Comparison of ENCODE assay signal across 16 mouse cellular contexts in genomic region chr11:33799933-33800332, GRCm38 (mm10).
A peak's percentile ranks its signal among the peaks of the same experiment; 100 is the strongest.
DNase-seq lines count a peak whose midpoint lies in the region; ATAC-seq and TF ChIP-seq lines count a peak whose summit lies in the region.
"Had no signal": no experiment of that assay in that cellular context is flagged by ENCODE, and none has a peak within 500 bp of the region (broad histone marks: within the 10 kb centered on the region; RNA-seq: fewer than 3 reads in every experiment).

No protein-coding gene starts in this region.

- H3K27me3 ChIP-seq in forebrain, embryonic 16.5 days (replicated peaks; ENCODE audit: control insufficient read depth, insufficient read depth, low read length), result no peaks in the 10 kb centered on the region
- H3K27me3 ChIP-seq in forebrain, embryonic 10.5 days (ENCODE audit: poor library complexity, severe bottlenecking), result no peaks in the 10 kb centered on the region
- no peaks in the 10 kb centered on the region for H3K27me3 ChIP-seq in kidney, embryonic 15.5 days
- H3K27me3 ChIP-seq in neural tube, embryonic 14.5 days (ENCODE audit: control insufficient read depth, insufficient read depth, low read length), result no peaks in the 10 kb centered on the region
- no peaks in the 10 kb centered on the region for H3K27me3 ChIP-seq in liver, postnatal 0 days (ENCODE audit: insufficient read depth, low read length)
- H3K27me3 ChIP-seq: forebrain, embryonic 12.5 days; limb, embryonic 15.5 days had no signal

- TF ChIP-seq EP300 in liver, postnatal 0 days (IDR thresholded peaks at IDR 0.05; ENCODE audit: low read depth), result no peak

- no peak overlapping the region for H3K9ac ChIP-seq in forebrain, embryonic 16.5 days (replicated peaks; ENCODE audit: low read depth, low read length)
- no peak overlapping the region for H3K9ac ChIP-seq in kidney, embryonic 15.5 days
- H3K9ac ChIP-seq in neural tube, embryonic 14.5 days (replicated peaks; ENCODE audit: low read depth, low read length), result no peak overlapping the region
- H3K9ac ChIP-seq in liver, postnatal 0 days (replicated peaks), result no peak overlapping the region
- H3K9ac ChIP-seq: embryonic facial prominence, embryonic 13.5 days; forebrain, embryonic 12.5 days; hindbrain, embryonic 14.5 days; limb, embryonic 15.5 days had no signal

- no peak overlapping the region for H3K4me3 ChIP-seq in forebrain, embryonic 16.5 days (replicated peaks; ENCODE audit: low read length)
- H3K4me3 ChIP-seq in forebrain, embryonic 10.5 days, result no peak overlapping the region
- no peak overlapping the region for H3K4me3 ChIP-seq in kidney, embryonic 15.5 days (replicated peaks)
- no peak overlapping the region for H3K4me3 ChIP-seq in neural tube, embryonic 14.5 days (ENCODE audit: low read depth, low read length)
- no peak overlapping the region for H3K4me3 ChIP-seq in liver, postnatal 0 days (ENCODE audit: low read depth, low read length)
- H3K4me3 ChIP-seq: embryonic facial prominence, embryonic 13.5 days; forebrain, embryonic 12.5 days; left cerebral cortex, adult 2 months; limb, embryonic 15.5 days; myocyte had no signal

- DNase-seq in forebrain, embryonic 10.5 days (ENCODE audit: extremely low spot score, low spot score), result no peak
- DNase-seq in kidney, postnatal 25 days, result no peak
- no peak for DNase-seq in neural tube, embryonic 10.5 days (ENCODE audit: extremely low spot score, low spot score)
- no peak for DNase-seq in liver, postnatal 0 days
- DNase-seq in ovary, postnatal 14 days (ENCODE audit: low spot score), result no peak
- DNase-seq: thymus, postnatal 36 days had no signal

- no peaks in the 10 kb centered on the region for H3K36me3 ChIP-seq in forebrain, embryonic 16.5 days (ENCODE audit: control insufficient read depth, insufficient read depth)
- no peaks in the 10 kb centered on the region for H3K36me3 ChIP-seq in forebrain, embryonic 10.5 days (replicated peaks)
- no peaks in the 10 kb centered on the region for H3K36me3 ChIP-seq in kidney, embryonic 15.5 days
- H3K36me3 ChIP-seq in neural tube, embryonic 14.5 days (ENCODE audit: control insufficient read depth, insufficient read depth, low read length), result no peaks in the 10 kb centered on the region
- H3K36me3 ChIP-seq in liver, postnatal 0 days (replicated peaks; ENCODE audit: insufficient read depth, low read length), result no peaks in the 10 kb centered on the region
- H3K36me3 ChIP-seq: embryonic facial prominence, embryonic 13.5 days; forebrain, embryonic 12.5 days; limb, embryonic 15.5 days had no signal

- ATAC-seq in forebrain, embryonic 16.5 days, result 0 out of 2 replicates have a peak, but pooled peaks have one; percentile 19
- ATAC-seq in kidney, embryonic 15.5 days (replicated peaks; ENCODE audit: low FRiP score), result peak; percentile 25; the same call in 1 of the 2 replicates
- ATAC-seq in neural tube, embryonic 14.5 days (ENCODE audit: low read depth), result 0 out of 2 replicates have a peak, but pooled peaks have one; percentile 28
- no peak for ATAC-seq in liver, postnatal 0 days
- ATAC-seq: activated CD4-positive, CD25-positive, alpha-beta regulatory T cell, adult 4 months had no signal

- TF ChIP-seq CTCF in liver, postnatal 0 days (IDR thresholded peaks at IDR 0.05; ENCODE audit: low read depth), result no peak

- H3K4me1 ChIP-seq in forebrain, embryonic 16.5 days (replicated peaks; ENCODE audit: control insufficient read depth, insufficient read depth, low read length), result peaks cover 17% of the 10 kb centered on the region
- H3K4me1 ChIP-seq in forebrain, embryonic 10.5 days, result peaks cover 27% of the 10 kb centered on the region
- H3K4me1 ChIP-seq in kidney, embryonic 15.5 days, result no peaks in the 10 kb centered on the region
- 0 out of 2 replicates have a peak, but pooled peaks cover 3% of the 10 kb centered on the region for H3K4me1 ChIP-seq in neural tube, embryonic 14.5 days (ENCODE audit: control insufficient read depth, insufficient read depth, low read length)
- H3K4me1 ChIP-seq in liver, postnatal 0 days (ENCODE audit: insufficient read depth), result no peaks in the 10 kb centered on the region
- H3K4me1 ChIP-seq: limb, embryonic 15.5 days had no signal

- 35% methylated on average over 1 of the region's 1 CpGs for WGBS in forebrain, embryonic 16.5 days
- 80% methylated on average over 1 of the region's 1 CpGs for WGBS in forebrain, embryonic 10.5 days
- 33% methylated on average over 1 of the region's 1 CpGs for WGBS in kidney, embryonic 15.5 days
- 38% methylated on average over 1 of the region's 1 CpGs for WGBS in neural tube, embryonic 14.5 days
- 33% methylated on average over 1 of the region's 1 CpGs for WGBS in liver, postnatal 0 days (ENCODE audit: insufficient replicate concordance)

- no peaks in the 10 kb centered on the region for H3K9me3 ChIP-seq in forebrain, embryonic 16.5 days (ENCODE audit: control insufficient read depth, low read length)
- H3K9me3 ChIP-seq in forebrain, embryonic 10.5 days, result no peaks in the 10 kb centered on the region
- no peaks in the 10 kb centered on the region for H3K9me3 ChIP-seq in kidney, embryonic 15.5 days (replicated peaks)
- no peaks in the 10 kb centered on the region for H3K9me3 ChIP-seq in neural tube, embryonic 14.5 days (ENCODE audit: control insufficient read depth, low read length)
- no peaks in the 10 kb centered on the region for H3K9me3 ChIP-seq in liver, postnatal 0 days (ENCODE audit: low read length)
- H3K9me3 ChIP-seq: embryonic facial prominence, embryonic 13.5 days; forebrain, embryonic 12.5 days; limb, embryonic 15.5 days had no signal

- H3K4me2 ChIP-seq in forebrain, embryonic 16.5 days (ENCODE audit: low read length), result no peak overlapping the region
- H3K4me2 ChIP-seq in kidney, embryonic 15.5 days, result no peak overlapping the region
- no peak overlapping the region for H3K4me2 ChIP-seq in neural tube, embryonic 14.5 days (ENCODE audit: low read depth, low read length)
- H3K4me2 ChIP-seq in liver, postnatal 0 days (ENCODE audit: low read depth, low read length), result no peak overlapping the region
- H3K4me2 ChIP-seq: embryonic facial prominence, embryonic 13.5 days; forebrain, embryonic 12.5 days; hindbrain, embryonic 14.5 days; limb, embryonic 15.5 days had no signal

- no peak overlapping the region for H3K27ac ChIP-seq in forebrain, embryonic 16.5 days (ENCODE audit: low read length)
- H3K27ac ChIP-seq in forebrain, embryonic 10.5 days, result no peak overlapping the region
- H3K27ac ChIP-seq in kidney, embryonic 15.5 days, result no peak overlapping the region
- no peak overlapping the region for H3K27ac ChIP-seq in neural tube, embryonic 14.5 days (ENCODE audit: low read depth, low read length)
- no peak overlapping the region for H3K27ac ChIP-seq in liver, postnatal 0 days (ENCODE audit: low read depth)
- H3K27ac ChIP-seq: embryonic facial prominence, embryonic 13.5 days; forebrain, embryonic 12.5 days; hindbrain, embryonic 14.5 days; left cerebral cortex, adult 2 months; limb, embryonic 15.5 days had no signal
